Mouse (Mus musculus) midbrain, embryonic 11.5 days (tissue): ENCODE measurements around the gene Hlf. TPM values are rescaled to one million over a fixed set of nuclear protein-coding genes. Genes with fewer than 3 reads are reported as not detected.

Source experiments
- ATAC-seq: fragments of 200-750 bp; cut with Nextera tagmentation; 2 replicates; pipeline ENCODE4 v1.8.0; 2017; ENCODE audit warnings: moderate TSS enrichment, moderate library complexity; ENCODE audit not compliant: low FRiP score
- DNase-seq: peaks from one replicate; pipeline ENCODE4 v3.0.0; 2015; ENCODE audit warnings: low spot score; ENCODE audit errors: missing footprints
- H3K27ac ChIP-seq: fragments of 300-500 bp; sonication (generic); 2 replicates; pipeline ENCODE4 v1.5.1; 2014; ENCODE audit warnings: low read depth, low read length
- H3K27me3 ChIP-seq: fragments of 300-500 bp; sonication (generic); 2 replicates; pipeline ENCODE4 v1.6.1; 2014; ENCODE audit warnings: mild to moderate bottlenecking, low read length, moderate library complexity, mixed read lengths; ENCODE audit not compliant: control insufficient read depth, insufficient read depth
- H3K36me3 ChIP-seq: fragments of 300-500 bp; sonication (generic); 2 replicates; pipeline ENCODE4 v1.6.1; 2014; ENCODE audit warnings: mild to moderate bottlenecking, low read length, moderate library complexity, mixed read lengths; ENCODE audit not compliant: control insufficient read depth, insufficient read depth
- H3K4me1 ChIP-seq: fragments of 300-500 bp; sonication (generic); 2 replicates; pipeline ENCODE4 v1.6.1; 2014; ENCODE audit warnings: low read length; ENCODE audit not compliant: control insufficient read depth, insufficient read depth
- H3K4me2 ChIP-seq: fragments of 300-500 bp; sonication (generic); 2 replicates; pipeline ENCODE4 v1.6.1; 2014; ENCODE audit warnings: mild to moderate bottlenecking, moderate library complexity
- H3K4me3 ChIP-seq: fragments of 300-500 bp; sonication (generic); 2 replicates; pipeline ENCODE4 v1.5.1; 2014; ENCODE audit warnings: low read depth, low read length
- H3K9ac ChIP-seq: fragments of 300-500 bp; sonication (generic); 2 replicates; pipeline ENCODE4 v1.6.1; 2014; ENCODE audit warnings: low read length
- H3K9me3 ChIP-seq: fragments of 300-500 bp; sonication (generic); 2 replicates; pipeline ENCODE4 v1.6.1; 2016; ENCODE audit warnings: low read length; ENCODE audit not compliant: control insufficient read depth
- WGBS: fragments of 180-500 bp; shearing (Covaris S2); extraction: QIAGEN DNeasy Blood & Tissue Kit; methylation state at CpG from one replicate; pipeline ENCODE4 v1.1.7; 2014; 5-methylcytosine and 5-hydroxymethylcytosine counted together
- polyA plus RNA-seq: library from polyadenylated mRNA; unstranded; fragments of >200 nt; fragmentation: Nextera tagmentation; extraction: Ambion mirVana; gene quantifications from 2 replicates; pipeline ENCODE4 v1.2.1, GENCODE M21; 2014

Hlf gene
- polyA plus RNA-seq, 1 experiment from 2014 or later = 2.0 TPM

GRCm38 (mm10) chr11:90292766-90293165 is 97.9 kb downstream of the Hlf start:
- no peak for ATAC-seq

GRCm38 (mm10) chr11:90291156-90291555 is 99.5 kb downstream of the Hlf start:
- no peak overlapping the region for H3K9ac ChIP-seq
- H3K4me2 ChIP-seq = no peak overlapping the region
- no peaks in the 10 kb centered on the region for H3K36me3 ChIP-seq
- H3K4me1 ChIP-seq = no peaks in the 10 kb centered on the region
- no peak overlapping the region for H3K27ac ChIP-seq
- no peak overlapping the region for H3K4me3 ChIP-seq
- H3K27me3 ChIP-seq = no peaks in the 10 kb centered on the region
- ATAC-seq = no peak
- no peaks in the 10 kb centered on the region for H3K9me3 ChIP-seq
- WGBS = 63% methylated on average over 4 of the region's 4 CpGs
- no peak for DNase-seq

More at GRCm38 (mm10) chr11:90292766-90293165, 97.9 kb downstream of the Hlf start:
- Histone ChIP-seq H3K27ac (no peak overlapping the region), H3K27me3 (no peaks in the 10 kb centered on the region), H3K4me2 (no peak overlapping the region), H3K36me3 (no peaks in the 10 kb centered on the region), H3K4me3 (no peak overlapping the region), H3K4me1 (no peaks in the 10 kb centered on the region), H3K9ac (no peak overlapping the region), H3K9me3 (no peaks in the 10 kb centered on the region)
- no peak for DNase-seq

- Histone ChIP-seq H3K27me3 (no peaks in the 10 kb centered on the region), H3K36me3 (no peaks in the 10 kb centered on the region), H3K4me2 (no peak overlapping the region), H3K4me1 (no peaks in the 10 kb centered on the region), H3K4me3 (no peak overlapping the region), H3K9me3 (no peaks in the 10 kb centered on the region), H3K9ac (no peak overlapping the region), H3K27ac (no peak overlapping the region)
- ATAC-seq = no peak
- no peak for DNase-seq
- 89% methylated on average over 6 of the region's 6 CpGs for WGBS
These were observed 104.0 kb downstream of the Hlf start for GRCm38 (mm10) chr11:90286550-90287154.

Other genes with a start within 250 kb of the Hlf start
- gene Gm45716, start 203.2 kb downstream of the Hlf start, polyA plus RNA-seq = 19.3 and 20.4 TPM in 2 replicates
- gene Mmd, start 141.4 kb downstream of the Hlf start, polyA plus RNA-seq = 48.1 and 51.9 TPM in 2 replicates
- gene Stxbp4, start 247.2 kb upstream of the Hlf start, polyA plus RNA-seq = 36.5 and 41.8 TPM in 2 replicates
- gene Cox11, start 247.3 kb upstream of the Hlf start, polyA plus RNA-seq = 24.6 and 26.4 TPM in 2 replicates